7 mouse cellular contexts compared by ENCODE assay signal in genomic region chr15:83405866-83406265, GRCm38 (mm10). TPM values are rescaled to one million over a fixed set of nuclear protein-coding genes. Genes with fewer than 3 reads are reported as not detected.
A peak's percentile ranks its signal among the peaks of the same experiment; 100 is the strongest.
DNase-seq lines count a peak whose midpoint lies in the region; ATAC-seq and TF ChIP-seq lines count a peak whose summit lies in the region.
"Not testable (repeated sequence)": the region's sequence is repeated elsewhere in the genome, so short reads cannot be mapped to it uniquely, and the experiment has no call there.

No protein-coding gene starts in this region.

- not testable (repeated sequence) for TF ChIP-seq CTCF in heart, postnatal 0 days (IDR thresholded peaks at IDR 0.05; ENCODE audit: low read depth)

- not testable (repeated sequence) for H3K27me3 ChIP-seq in forebrain, embryonic 15.5 days; heart, postnatal 0 days (ENCODE audit: control insufficient read depth, insufficient read depth, low read length); kidney, embryonic 14.5 days (ENCODE audit: control insufficient read depth, insufficient read depth, low read length); liver, embryonic 15.5 days; stomach, embryonic 14.5 days (ENCODE audit: control insufficient read depth, insufficient read depth, low read length)

- not testable (repeated sequence) for DNase-seq in heart, postnatal 0 days (ENCODE audit: low spot score)

- not testable (repeated sequence) for TF ChIP-seq EP300 in heart, postnatal 0 days (IDR thresholded peaks at IDR 0.05; ENCODE audit: low read depth)

- not testable (repeated sequence) for H3K4me2 ChIP-seq in forebrain, embryonic 15.5 days (replicated peaks); heart, postnatal 0 days (ENCODE audit: low read depth, low read length); kidney, embryonic 14.5 days (replicated peaks; ENCODE audit: low read depth, low read length); liver, embryonic 15.5 days; stomach, embryonic 14.5 days (replicated peaks; ENCODE audit: low read depth, low read length)

- ATAC-seq in common myeloid progenitor, adult 5-6 weeks (replicated peaks; ENCODE audit: low read depth, poor library complexity, severe bottlenecking): peak; percentile 69
- ATAC-seq in forebrain, embryonic 15.5 days (replicated peaks): peak; percentile 78; the same call in 1 of the 2 replicates
- ATAC-seq in heart, postnatal 0 days (ENCODE audit: insufficient read depth, low read depth): peak; percentile 33; the same call in 1 of the 2 replicates
- ATAC-seq in kidney, embryonic 14.5 days (ENCODE audit: low FRiP score, low TSS enrichment): peak; percentile 80
- ATAC-seq in liver, embryonic 15.5 days (ENCODE audit: insufficient read depth): peak; percentile 53
- peak; percentile 55 for ATAC-seq in megakaryocyte progenitor cell, adult 5-6 weeks (replicated peaks; ENCODE audit: poor library complexity)
- peak; percentile 69; the same call in 1 of the 2 replicates for ATAC-seq in stomach, embryonic 14.5 days (ENCODE audit: insufficient number of reproducible peaks, insufficient read depth, low FRiP score, low read depth)

- not testable (repeated sequence) for H3K9me3 ChIP-seq in forebrain, embryonic 15.5 days; heart, postnatal 0 days (replicated peaks; ENCODE audit: control insufficient read depth, low read length); kidney, embryonic 14.5 days (ENCODE audit: control insufficient read depth, low read length); liver, embryonic 15.5 days (replicated peaks); stomach, embryonic 14.5 days (ENCODE audit: control insufficient read depth, low read depth, low read length)

- H3K36me3 ChIP-seq in forebrain, embryonic 15.5 days; heart, postnatal 0 days (replicated peaks; ENCODE audit: control insufficient read depth, insufficient read depth, low read length); kidney, embryonic 14.5 days (ENCODE audit: control insufficient read depth, insufficient read depth, low read length); stomach, embryonic 14.5 days (ENCODE audit: control insufficient read depth, insufficient read depth, low read length): not testable (repeated sequence)
- peaks cover 35% of the 10 kb centered on the region for H3K36me3 ChIP-seq in liver, embryonic 15.5 days (replicated peaks)

- not testable (repeated sequence) for H3K27ac ChIP-seq in forebrain, embryonic 15.5 days (replicated peaks); heart, postnatal 0 days (ENCODE audit: low read depth); kidney, embryonic 14.5 days (ENCODE audit: low read depth, low read length); liver, embryonic 15.5 days (replicated peaks); stomach, embryonic 14.5 days (ENCODE audit: low read length)

- H3K9ac ChIP-seq in forebrain, embryonic 15.5 days (replicated peaks); heart, postnatal 0 days (replicated peaks; ENCODE audit: low read depth, low read length); kidney, embryonic 14.5 days (ENCODE audit: low read depth, low read length); liver, embryonic 15.5 days; stomach, embryonic 14.5 days (replicated peaks; ENCODE audit: low read depth, low read length): not testable (repeated sequence)

- not testable (repeated sequence) for H3K4me3 ChIP-seq in forebrain, embryonic 15.5 days; heart, postnatal 0 days (ENCODE audit: low read depth, low read length); kidney, embryonic 14.5 days (ENCODE audit: low read length); liver, embryonic 15.5 days (replicated peaks); stomach, embryonic 14.5 days (ENCODE audit: low read depth, low read length)

- 95% methylated on average over 20 of the region's 40 CpGs for WGBS in forebrain, embryonic 15.5 days
- WGBS in heart, postnatal 0 days: 89% methylated on average over 20 of the region's 40 CpGs
- 89% methylated on average over 20 of the region's 40 CpGs for WGBS in kidney, embryonic 14.5 days
- 90% methylated on average over 26 of the region's 40 CpGs for WGBS in liver, embryonic 15.5 days (ENCODE audit: insufficient replicate concordance)
- 89% methylated on average over 20 of the region's 40 CpGs for WGBS in stomach, embryonic 14.5 days

- not testable (repeated sequence) for H3K4me1 ChIP-seq in forebrain, embryonic 15.5 days; kidney, embryonic 14.5 days (ENCODE audit: control insufficient read depth, insufficient read depth, low read length)
- peaks cover 38% of the 10 kb centered on the region for H3K4me1 ChIP-seq in heart, postnatal 0 days (ENCODE audit: control insufficient read depth, insufficient read depth)
- peaks cover 52% of the 10 kb centered on the region for H3K4me1 ChIP-seq in liver, embryonic 15.5 days (replicated peaks)
- peaks cover 16% of the 10 kb centered on the region; the same call in 1 of the 2 replicates for H3K4me1 ChIP-seq in stomach, embryonic 14.5 days (ENCODE audit: control insufficient read depth, insufficient read depth, low read length)

RNA-seq across cellular contexts. Expression of gene Arfgap3, which starts 55.8 kb away (rescaled TPM):
- total RNA-seq in common myeloid progenitor, adult 5-6 weeks (2017): 13.8 and 25.5 TPM in 2 replicates
- polyA plus RNA-seq in forebrain, embryonic 15.5 days (2015; fragmentation: Nextera tagmentation; extraction: Ambion mirVana): 38.7 and 39.6 TPM in 2 replicates
- 86.9 and 112 TPM in 2 replicates for total RNA-seq in heart, postnatal 0 days (2014; rRNA removed; ENCODE audit: low replicate concordance)
- 22.4 and 25.4 TPM in 2 replicates for polyA plus RNA-seq in heart, postnatal 0 days (2015; fragmentation: Nextera tagmentation; extraction: Ambion mirVana)
- 25.7 and 33.3 TPM in 2 replicates for polyA plus RNA-seq in kidney, embryonic 14.5 days (2014; fragmentation: Nextera tagmentation; extraction: Ambion mirVana)
- polyA plus RNA-seq in liver, embryonic 15.5 days (2015; fragmentation: Nextera tagmentation; extraction: Ambion mirVana): 15.4 TPM in 2 replicates
- total RNA-seq in megakaryocyte progenitor cell, adult 5-6 weeks (2015): 19.9 and 23.7 TPM in 2 replicates
- total RNA-seq in megakaryocyte progenitor cell, adult 5-6 weeks (2017): 21.4 and 25.4 TPM in 2 replicates
- 59.1 and 60.8 TPM in 2 replicates for polyA plus RNA-seq in stomach, embryonic 14.5 days (2014; fragmentation: Nextera tagmentation; extraction: Ambion mirVana)

RNA-seq across cellular contexts. Expression of gene Pacsin2, which starts 58.5 kb away (rescaled TPM):
- total RNA-seq in common myeloid progenitor, adult 5-6 weeks (2017): 98.3 and 123 TPM in 2 replicates
- polyA plus RNA-seq in forebrain, embryonic 15.5 days (2015; fragmentation: Nextera tagmentation; extraction: Ambion mirVana): 21.5 and 25.5 TPM in 2 replicates
- 65.0 and 78.0 TPM in 2 replicates for total RNA-seq in heart, postnatal 0 days (2014; rRNA removed; ENCODE audit: low replicate concordance)
- polyA plus RNA-seq in heart, postnatal 0 days (2015; fragmentation: Nextera tagmentation; extraction: Ambion mirVana): 53.0 and 63.3 TPM in 2 replicates
- 37.9 and 64.2 TPM in 2 replicates for polyA plus RNA-seq in kidney, embryonic 14.5 days (2014; fragmentation: Nextera tagmentation; extraction: Ambion mirVana)
- polyA plus RNA-seq in liver, embryonic 15.5 days (2015; fragmentation: Nextera tagmentation; extraction: Ambion mirVana): 46.7 and 50.5 TPM in 2 replicates
- total RNA-seq in megakaryocyte progenitor cell, adult 5-6 weeks (2015): 40.0 and 47.4 TPM in 2 replicates
- total RNA-seq in megakaryocyte progenitor cell, adult 5-6 weeks (2017): 71.7 and 101 TPM in 2 replicates
- 53.5 and 55.1 TPM in 2 replicates for polyA plus RNA-seq in stomach, embryonic 14.5 days (2014; fragmentation: Nextera tagmentation; extraction: Ambion mirVana)
